Mouse (Mus musculus): Measurements from ENCODE around the gene Zfp872.

DNA sequence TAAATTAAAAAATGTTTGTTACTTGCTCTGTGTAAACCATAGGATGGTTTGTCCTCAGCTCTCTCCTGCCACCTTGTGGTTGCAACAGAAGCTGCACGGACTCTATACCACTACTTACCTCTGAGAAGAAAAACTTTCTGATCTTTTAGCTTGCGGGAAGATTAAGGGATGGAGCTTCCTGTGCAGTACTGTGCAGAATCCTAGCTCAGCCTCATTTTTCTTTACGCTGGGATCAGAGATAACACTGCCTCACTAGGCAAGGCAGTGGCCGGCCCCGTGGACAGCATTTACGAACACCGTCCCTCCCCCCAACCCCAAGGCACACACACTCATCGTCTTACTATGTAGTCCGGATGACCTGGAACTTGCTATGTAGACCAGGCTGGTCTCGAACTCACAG lies 32.3 kb upstream of the Zfp872 start:
- TF ChIP-seq CTCF (IDR thresholded peaks at IDR 0.05; ENCODE audit: low read depth, low read length), result peak; percentile 56
- no peak for TF ChIP-seq POLR2A (IDR thresholded peaks at IDR 0.05; ENCODE audit: extremely low read depth, insufficient read depth, low read length)
